Mouse (Mus musculus) T-helper 1 cell (primary cell): ENCODE measurements at regions not wholly inside any gene's neighbourhood (a gene's known extent, or its start where the extent isn't known, plus 50 kb on each side); places are given as distances from the start of the nearest gene placed in this dataset.

Experiments
- in situ Hi-C: fragments of 300-600 bp; cut with MboI, MseI; formaldehyde crosslinking; loops from one replicate; pipeline ENCODE4 v1.15.1; 2025; ENCODE audit warnings: high pct_unique_total_duplicates

GRCm38 (mm10) chr11:89247991-89248390, 54.1 kb downstream of the Nog start:
- in situ Hi-C loops = no loop called here

- in situ Hi-C loops = no loop called here
Observed at GRCm38 (mm10) chr11:89243370-89243769, 58.8 kb downstream of the Nog start.

- in situ Hi-C loops = no loop called here
Observed at GRCm38 (mm10) chr11:89242130-89242529, 60.0 kb downstream of the Nog start.

- in situ Hi-C loops = no loop called here
Observed at GRCm38 (mm10) chr11:89239891-89240290, 62.2 kb downstream of the Nog start.

GRCm38 (mm10) chr11:89236904-89237303, 65.2 kb downstream of the Nog start:
- in situ Hi-C loops = no loop called here

GRCm38 (mm10) chr11:89232884-89233480, 69.2 kb downstream of the Nog start:
- in situ Hi-C loops = no loop called here

GRCm38 (mm10) chr11:89229726-89230125, 72.4 kb downstream of the Nog start:
- in situ Hi-C loops = no loop called here

- in situ Hi-C loops = no loop called here
Observed at GRCm38 (mm10) chr11:89213204-89213603, 88.9 kb downstream of the Nog start.

GRCm38 (mm10) chr11:89209531-89209950, 92.6 kb downstream of the Nog start:
- in situ Hi-C loops = no loop called here

GRCm38 (mm10) chr11:89209072-89209471, 93.1 kb downstream of the Nog start:
- in situ Hi-C loops = no loop called here

GRCm38 (mm10) chr11:89206788-89207187, 95.3 kb downstream of the Nog start:
- in situ Hi-C loops = no loop called here

GRCm38 (mm10) chr11:89204948-89205545, 97.1 kb downstream of the Nog start:
- in situ Hi-C loops = no loop called here

GRCm38 (mm10) chr11:89200458-89200857, 101.7 kb downstream of the Nog start:
- in situ Hi-C loops = no loop called here

- in situ Hi-C loops = no loop called here
Observed at GRCm38 (mm10) chr11:89192815-89193214, 109.3 kb downstream of the Nog start.

- in situ Hi-C loops = no loop called here
Observed at GRCm38 (mm10) chr11:89186911-89187621, 113.4 kb downstream of the Gm525 start.

GRCm38 (mm10) chr11:89185862-89186261, 112.2 kb downstream of the Gm525 start:
- in situ Hi-C loops = no loop called here

- in situ Hi-C loops = no loop called here
Observed at GRCm38 (mm10) chr11:89181471-89181870, 107.8 kb downstream of the Gm525 start.

GRCm38 (mm10) chr11:89178436-89178835, 104.8 kb downstream of the Gm525 start:
- in situ Hi-C loops = no loop called here

- in situ Hi-C loops = no loop called here
Observed at GRCm38 (mm10) chr11:89175511-89175910, 101.9 kb downstream of the Gm525 start.

- in situ Hi-C loops = loop anchor here (5.0 kb wide), 1 partner anchor 127 kb away; the partner anchor contains the start of gene Nog
Observed at GRCm38 (mm10) chr11:89174967-89175366, 101.3 kb downstream of the Gm525 start.

GRCm38 (mm10) chr11:89165278-89165677, 91.6 kb downstream of the Gm525 start:
- in situ Hi-C loops = no loop called here

- in situ Hi-C loops = no loop called here
Observed at GRCm38 (mm10) chr11:89153466-89154406, 80.1 kb downstream of the Gm525 start.
